Mouse (Mus musculus) c-Kit-positive CD71-positive TER-119-positive erythroid progenitor cells, embryonic 14.5 days (primary cell): Measurements from ENCODE around the gene Gm37240.

Source experiments
- DNase-seq: peaks from one replicate; pipeline ENCODE4 v3.0.0-alpha.2; 2013; ENCODE audit warnings: low spot score

The Gm37240 gene

GRCm38 (mm10) chr3:85024817-85025705 is 862.3 kb downstream of the Gm37240 start:
- no peak for DNase-seq

- no peak for DNase-seq
Measured at GRCm38 (mm10) chr3:85024237-85024636, 863.1 kb downstream of the Gm37240 start.

- no peak for DNase-seq
Measured at GRCm38 (mm10) chr3:85022800-85023199, 864.5 kb downstream of the Gm37240 start.

GRCm38 (mm10) chr3:85021816-85022215 is 865.5 kb downstream of the Gm37240 start:
- no peak for DNase-seq

- no peak for DNase-seq
Measured at GRCm38 (mm10) chr3:85020137-85020536, 867.2 kb downstream of the Gm37240 start.

GRCm38 (mm10) chr3:85015667-85016066 is 871.7 kb downstream of the Gm37240 start:
- DNase-seq = no peak

GRCm38 (mm10) chr3:85012889-85013288 is 874.4 kb downstream of the Gm37240 start:
- no peak for DNase-seq

- DNase-seq = no peak
Measured at GRCm38 (mm10) chr3:85005257-85005656, 882.1 kb downstream of the Gm37240 start.

- DNase-seq = no peak
Measured at GRCm38 (mm10) chr3:84988880-84989279, 898.4 kb downstream of the Gm37240 start.

- no peak for DNase-seq
Measured at GRCm38 (mm10) chr3:84985121-84985625, 902.1 kb downstream of the Gm37240 start.

GRCm38 (mm10) chr3:84982688-84983087 is 904.6 kb downstream of the Gm37240 start:
- no peak for DNase-seq

GRCm38 (mm10) chr3:84980158-84980557 is 907.2 kb downstream of the Gm37240 start:
- no peak for DNase-seq

GRCm38 (mm10) chr3:84978676-84979075 is 908.6 kb downstream of the Gm37240 start:
- DNase-seq = no peak

GRCm38 (mm10) chr3:84974193-84974592 is 913.1 kb downstream of the Gm37240 start:
- no peak for DNase-seq

- DNase-seq = no peak
Measured at GRCm38 (mm10) chr3:84972881-84973280, 914.4 kb downstream of the Gm37240 start.

- no peak for DNase-seq
Measured at GRCm38 (mm10) chr3:84971561-84971960, 915.8 kb downstream of the Gm37240 start.

- no peak for DNase-seq
Measured at GRCm38 (mm10) chr3:84967364-84967763, 920.0 kb downstream of the Gm37240 start.

GRCm38 (mm10) chr3:84965156-84965555 is 922.2 kb downstream of the Gm37240 start:
- no peak for DNase-seq

GRCm38 (mm10) chr3:84955857-84956256 is 931.5 kb downstream of the Gm37240 start:
- no peak for DNase-seq

GRCm38 (mm10) chr3:84955011-84955775 is 932.1 kb downstream of the Gm37240 start:
- DNase-seq = no peak

- DNase-seq = no peak
Measured at GRCm38 (mm10) chr3:84952585-84953187, 934.6 kb downstream of the Gm37240 start.

GRCm38 (mm10) chr3:84952135-84952534 is 935.2 kb downstream of the Gm37240 start:
- DNase-seq = no peak
